Mouse (Mus musculus) myocyte (in vitro differentiated cells): ENCODE measurements around the gene Ttll8. TPM values are rescaled to one million over a fixed set of nuclear protein-coding genes. Genes with fewer than 3 reads are reported as not detected.

Experiments used
- H3K27me3 ChIP-seq: one replicate; pipeline ENCODE4 v1.6.1; 2011; ENCODE audit not compliant: control insufficient read depth, insufficient read depth, insufficient read length
- H3K36me3 ChIP-seq: one replicate; pipeline ENCODE4 v1.6.1; 2011; ENCODE audit not compliant: control insufficient read depth, insufficient read depth
- H3K4me2 ChIP-seq: one replicate; pipeline ENCODE4 v1.6.1; 2011; ENCODE audit warnings: low read depth, control low read depth
- H3K4me3 ChIP-seq: one replicate; pipeline ENCODE4 v1.5.1; 2011; ENCODE audit warnings: mild to moderate bottlenecking, control low read depth, moderate library complexity
- H3K79me2 ChIP-seq: one replicate; pipeline ENCODE4 v1.6.1; 2011; ENCODE audit not compliant: control insufficient read depth, insufficient read depth
- H3ac ChIP-seq: one replicate; pipeline ENCODE4 v1.6.1; 2011; ENCODE audit not compliant: control insufficient read depth, insufficient read length
- CEBPB ChIP-seq: IDR thresholded peaks from 2 replicates; pipeline ENCODE4 v1.6.1; 2011; ENCODE audit warnings: mild to moderate bottlenecking, moderate library complexity; ENCODE audit not compliant: poor library complexity, insufficient read depth, severe bottlenecking
- E2F4 ChIP-seq: IDR thresholded peaks from one replicate; pipeline ENCODE4 v1.6.1; 2011; ENCODE audit warnings: mild to moderate bottlenecking, control low read depth, moderate library complexity; ENCODE audit not compliant: insufficient read depth
- MAX ChIP-seq: IDR thresholded peaks from one replicate; pipeline ENCODE4 v1.6.1; 2011; ENCODE audit warnings: low read depth, mild to moderate bottlenecking, control low read depth
- MYOD1 ChIP-seq, 3 experiments: IDR thresholded peaks; one replicate each; pipeline ENCODE4 v1.6.1; 2011; ENCODE audit warnings: control low read depth in 2 of 3, low read depth in 2 of 3, mild to moderate bottlenecking in 2 of 3, moderate library complexity in 1 of 3; ENCODE audit not compliant: insufficient read length in 2 of 3, control insufficient read depth in 1 of 3
- MYOG ChIP-seq, 3 experiments: IDR thresholded peaks; one replicate each; pipeline ENCODE4 v1.6.1; 2011; ENCODE audit warnings: control low read depth in 2 of 3, low read depth in 2 of 3, mild to moderate bottlenecking in 2 of 3; ENCODE audit not compliant: insufficient read length in 2 of 3, control insufficient read depth in 1 of 3, insufficient read depth in 1 of 3
- POLR2A ChIP-seq: IDR thresholded peaks from one replicate; pipeline ENCODE4 v1.6.1; 2011; ENCODE audit warnings: low read depth, mild to moderate bottlenecking, control low read depth, moderate library complexity; ENCODE audit not compliant: insufficient read length
- POLR2AphosphoS2 ChIP-seq: IDR thresholded peaks from one replicate; pipeline ENCODE4 v1.6.1; 2011; ENCODE audit warnings: low read depth, control low read depth; ENCODE audit not compliant: insufficient read length
- REST ChIP-seq: IDR thresholded peaks from one replicate; pipeline ENCODE4 v1.6.1; 2011; ENCODE audit warnings: mild to moderate bottlenecking, control low read depth, moderate library complexity; ENCODE audit not compliant: insufficient read depth, insufficient read length
- SRF ChIP-seq: IDR thresholded peaks from one replicate; pipeline ENCODE4 v1.6.1; 2011; ENCODE audit warnings: low read depth; ENCODE audit not compliant: control insufficient read depth, insufficient read length
- TCF12 ChIP-seq: IDR thresholded peaks from one replicate; pipeline ENCODE4 v1.6.1; 2011; ENCODE audit warnings: mild to moderate bottlenecking, control low read depth; ENCODE audit not compliant: poor library complexity, insufficient read depth, severe bottlenecking
- TCF3 ChIP-seq: IDR thresholded peaks from one replicate; pipeline ENCODE4 v1.6.1; 2011; ENCODE audit warnings: low read depth, control low read depth; ENCODE audit not compliant: insufficient read length
- USF1 ChIP-seq: IDR thresholded peaks from one replicate; pipeline ENCODE4 v1.6.1; 2011; ENCODE audit warnings: low read depth, mild to moderate bottlenecking, control low read depth, moderate library complexity
- polyA plus RNA-seq: library from polyadenylated mRNA; unstranded; fragments of >200 nt; fragmentation: generic; extraction: Trizol; gene quantifications from one replicate; pipeline ENCODE4 v1.2.1, GENCODE M21; 2012; ENCODE audit warnings: missing spikeins

Gene Ttll8
- polyA plus RNA-seq, 1 experiment = not detected

GRCm38 (mm10) chr15:88903086-88903485 is 51.1 kb downstream of the Ttll8 start:
- Histone ChIP-seq H3K36me3 (no peaks in the 10 kb centered on the region), H3K4me2 (no peak overlapping the region), H3K27me3 (peaks cover 46% of the 10 kb centered on the region), H3K79me2 (no peaks in the 10 kb centered on the region), H3ac (no peak overlapping the region), H3K4me3 (no peak overlapping the region)
- no peak for TF ChIP-seq USF1
- no peak for TF ChIP-seq SRF
- no peak for TF ChIP-seq CEBPB
- TF ChIP-seq MYOD1 (IDR thresholded peaks at IDR 0.05; ENCODE audit: control insufficient read depth in 1 of 3, insufficient read length in 2 of 3, low read depth in 2 of 3) = no peak
- no peak for TF ChIP-seq E2F4
- no peak for TF ChIP-seq MYOG (IDR thresholded peaks at IDR 0.05; ENCODE audit: control insufficient read depth in 1 of 3, insufficient read depth in 1 of 3, insufficient read length in 2 of 3, low read depth in 2 of 3)
- no peak for TF ChIP-seq TCF12
- no peak for TF ChIP-seq REST
- TF ChIP-seq MAX = no peak
- no peak for TF ChIP-seq TCF3

DNA sequence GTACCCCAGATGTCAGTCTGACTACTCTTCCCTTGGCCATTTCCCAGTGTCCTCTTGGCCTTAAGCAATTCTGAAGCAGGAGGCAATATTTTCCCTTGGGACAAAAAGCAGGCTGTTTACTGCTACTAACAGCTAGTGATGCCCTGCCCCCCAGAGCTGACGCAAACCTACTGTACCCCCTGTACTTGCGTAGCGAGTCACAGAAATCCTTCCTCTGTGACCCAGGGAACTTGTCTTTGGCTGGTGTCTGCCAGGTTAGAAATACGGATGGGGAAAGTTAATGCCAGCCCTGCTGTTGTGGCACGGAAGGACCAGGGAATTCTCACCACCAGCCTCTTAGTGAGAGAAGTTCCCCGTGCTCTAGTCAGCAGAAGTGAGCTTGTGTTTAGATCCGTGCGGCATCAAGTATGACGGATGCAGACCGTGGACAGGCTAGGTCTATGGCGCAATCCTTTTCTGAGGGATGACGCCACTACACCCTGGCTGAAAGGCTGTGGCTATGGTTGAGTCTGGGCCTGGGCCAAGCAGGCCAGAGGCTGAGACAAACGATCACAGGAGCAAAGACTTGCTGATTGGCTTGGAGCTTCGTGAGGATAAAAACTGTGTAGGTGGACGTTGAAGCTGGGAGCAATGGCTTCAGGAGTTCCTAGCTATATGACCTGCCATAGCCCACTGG is 51.9 kb downstream of the Ttll8 start:
- TF ChIP-seq CEBPB (peak; percentile 67), MYOD1 (IDR thresholded peaks at IDR 0.05; ENCODE audit: control insufficient read depth in 1 of 3, insufficient read length in 2 of 3, low read depth in 2 of 3) (no peak)
- Histone ChIP-seq H3K4me2 (no peak overlapping the region), H3K4me3 (no peak overlapping the region), H3K36me3 (no peaks in the 10 kb centered on the region), H3ac (no peak overlapping the region), H3K79me2 (no peaks in the 10 kb centered on the region), H3K27me3 (peaks cover 44% of the 10 kb centered on the region)

- Histone ChIP-seq H3K36me3 (no peaks in the 10 kb centered on the region), H3ac (no peak overlapping the region), H3K4me2 (no peak overlapping the region), H3K4me3 (no peak overlapping the region), H3K27me3 (peaks cover 45% of the 10 kb centered on the region), H3K79me2 (no peaks in the 10 kb centered on the region)
- no peak for TF ChIP-seq MAX
- TF ChIP-seq REST = no peak
- no peak for TF ChIP-seq CEBPB
- no peak for TF ChIP-seq POLR2AphosphoS2
These were observed 57.8 kb downstream of the Ttll8 start for GRCm38 (mm10) chr15:88896341-88896980.

GRCm38 (mm10) chr15:88895891-88896290 is 58.3 kb downstream of the Ttll8 start:
- H3K4me3 ChIP-seq = no peak overlapping the region
- H3K36me3 ChIP-seq = no peaks in the 10 kb centered on the region
- no peaks in the 10 kb centered on the region for H3K79me2 ChIP-seq
- no peak overlapping the region for H3K4me2 ChIP-seq
- H3K27me3 ChIP-seq = peaks cover 45% of the 10 kb centered on the region
- TF ChIP-seq POLR2A (no peak), TCF3 (no peak), SRF (no peak), MYOD1 (IDR thresholded peaks at IDR 0.05; ENCODE audit: control insufficient read depth in 1 of 3, insufficient read length in 2 of 3, low read depth in 2 of 3) (no peak), REST (no peak), MYOG (IDR thresholded peaks at IDR 0.05; ENCODE audit: control insufficient read depth in 1 of 3, insufficient read depth in 1 of 3, insufficient read length in 2 of 3, low read depth in 2 of 3) (no peak), USF1 (no peak), TCF12 (no peak)
- H3ac ChIP-seq = no peak overlapping the region

GRCm38 (mm10) chr15:88895119-88895518 is 59.1 kb downstream of the Ttll8 start:
- H3K79me2 ChIP-seq = no peaks in the 10 kb centered on the region
- H3K4me3 ChIP-seq = no peak overlapping the region
- H3K27me3 ChIP-seq = peaks cover 43% of the 10 kb centered on the region
- no peaks in the 10 kb centered on the region for H3K36me3 ChIP-seq
- no peak overlapping the region for H3ac ChIP-seq
- H3K4me2 ChIP-seq = no peak overlapping the region
- no peak for TF ChIP-seq MYOD1 (IDR thresholded peaks at IDR 0.05; ENCODE audit: control insufficient read depth in 1 of 3, insufficient read length in 2 of 3, low read depth in 2 of 3)
- TF ChIP-seq MAX = no peak
- TF ChIP-seq POLR2AphosphoS2 = no peak
- no peak for TF ChIP-seq E2F4
- no peak for TF ChIP-seq MYOG (IDR thresholded peaks at IDR 0.05; ENCODE audit: control insufficient read depth in 1 of 3, insufficient read depth in 1 of 3, insufficient read length in 2 of 3, low read depth in 2 of 3)
- TF ChIP-seq CEBPB = no peak
- TF ChIP-seq POLR2A = no peak
- TF ChIP-seq TCF12 = no peak
- no peak for TF ChIP-seq USF1
- no peak for TF ChIP-seq TCF3
- no peak for TF ChIP-seq REST
- TF ChIP-seq SRF = no peak
